Mouse (Mus musculus) spleen, adult 10 weeks (tissue): Measurements from ENCODE around the gene Lefty1. TPM values are rescaled to one million over a fixed set of nuclear protein-coding genes. Genes with fewer than 3 reads are reported as not detected.

Source experiments
- polyA plus RNA-seq: library from polyadenylated mRNA; stranded (reverse); fragments of 350-450 nt; fragmentation: Illumina TruSeq; extraction: RNeasy Lipid Tissue Mini Kit (QIAGEN cat#74804); gene quantifications from one replicate; pipeline ENCODE4 v1.2.3, GENCODE M21; 2015; ENCODE audit warnings: low replicate concordance; ENCODE audit not compliant: insufficient read depth

The Lefty1 gene
- 1.9 TPM for polyA plus RNA-seq

DNA sequence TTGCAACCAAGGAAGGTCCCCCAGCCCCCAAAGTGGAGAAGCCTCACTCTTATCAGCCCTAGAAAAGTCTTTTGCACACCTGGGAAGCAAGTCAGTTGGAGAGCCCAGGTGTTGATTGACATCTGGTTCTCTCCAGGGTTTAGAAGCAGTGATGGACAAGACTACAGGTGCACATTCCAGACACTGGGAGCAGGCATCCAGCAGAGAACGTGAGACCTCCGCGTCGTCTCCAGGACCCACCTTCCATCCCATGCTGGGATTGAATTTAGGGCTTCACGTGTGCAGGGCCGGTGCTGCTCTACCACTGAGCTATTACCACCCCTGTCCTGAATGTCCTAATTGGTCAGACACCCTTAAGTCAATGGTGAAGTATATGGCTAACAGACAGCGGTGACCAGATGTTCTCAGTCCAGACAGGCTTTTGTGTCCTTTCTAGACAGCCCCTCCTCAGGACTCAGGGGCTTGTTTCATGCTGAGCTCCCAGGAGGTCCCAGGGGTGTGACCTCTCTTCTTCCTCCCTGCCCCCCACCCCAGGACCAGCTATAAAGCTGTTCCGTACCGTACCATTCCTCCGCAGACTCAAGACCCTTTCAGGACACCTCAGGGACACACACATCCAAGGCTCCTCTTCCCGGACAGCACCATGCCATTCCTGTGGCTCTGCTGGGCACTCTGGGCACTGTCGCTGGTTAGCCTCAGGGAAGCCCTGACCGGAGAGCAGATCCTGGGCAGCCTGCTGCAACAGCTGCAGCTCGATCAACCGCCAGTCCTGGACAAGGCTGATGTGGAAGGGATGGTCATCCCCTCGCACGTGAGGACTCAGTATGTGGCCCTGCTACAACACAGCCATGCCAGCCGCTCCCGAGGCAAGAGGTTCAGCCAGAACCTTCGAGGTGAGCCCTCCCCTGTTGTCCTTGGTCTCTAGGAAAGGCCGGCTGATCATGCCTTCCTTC lies at the start of gene Lefty1:
TSS of gene Lefty1 (plus strand) at position 556 of the 953 bp plus-strand sequence.

DNA sequence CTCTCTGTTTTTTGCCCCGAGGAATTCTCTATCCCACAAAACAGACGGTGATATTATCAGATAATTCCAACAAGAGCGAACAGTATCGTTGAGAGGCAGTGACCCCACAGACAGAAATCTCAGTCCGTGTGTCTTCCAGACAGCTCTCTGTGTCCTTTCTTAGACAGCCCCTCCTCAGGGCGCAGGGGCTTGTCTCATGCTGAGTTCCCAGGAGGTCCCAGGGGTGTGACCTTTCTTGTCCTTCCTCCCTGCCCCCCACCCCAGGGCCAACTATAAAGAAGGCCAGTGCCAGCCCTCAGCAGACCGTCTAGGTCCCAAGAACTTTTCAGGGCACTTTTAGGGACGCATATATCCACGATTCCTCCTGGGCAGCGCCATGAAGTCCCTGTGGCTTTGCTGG lies 42.0 kb upstream of the Lefty1 start, which contains the start of gene Lefty2:
TSS of gene Lefty2 (plus strand) at position 301 of the 400 bp plus-strand sequence.

DNA sequence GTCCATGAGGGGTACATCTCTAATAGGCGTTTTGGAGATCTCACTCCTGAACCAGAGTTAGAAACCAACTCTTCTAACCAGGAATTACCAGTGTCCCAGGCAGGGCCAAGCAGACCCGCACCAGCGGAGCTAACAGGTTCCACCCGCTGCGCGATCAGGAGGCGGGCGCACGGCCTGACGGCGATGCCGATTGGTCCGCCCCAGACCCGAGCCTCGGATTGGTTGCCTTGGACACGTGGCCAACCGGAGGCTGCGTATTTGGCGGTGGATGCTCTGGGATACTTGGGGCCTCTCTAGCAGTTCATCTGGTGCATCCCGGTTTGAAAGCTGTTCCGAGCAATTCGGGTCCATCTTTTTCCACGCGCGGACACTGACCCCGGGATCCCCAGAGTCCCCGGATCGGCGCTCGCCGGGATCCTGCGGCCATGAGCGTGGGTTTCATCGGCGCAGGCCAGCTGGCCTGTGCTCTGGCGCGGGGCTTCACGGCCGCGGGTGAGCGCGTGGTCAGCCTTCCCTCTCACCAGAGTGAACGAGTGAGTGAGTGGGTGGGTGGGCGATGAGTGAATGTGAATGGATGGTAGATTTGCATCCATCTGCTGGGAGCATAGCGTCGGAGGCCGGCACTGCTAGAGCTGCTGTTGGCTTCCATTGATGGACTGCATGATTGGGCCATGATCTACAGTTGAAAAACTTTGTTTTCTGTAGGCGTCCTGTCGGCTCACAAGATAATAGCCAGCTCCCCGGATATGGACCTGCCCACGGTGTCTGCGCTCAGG lies 30.6 kb upstream of the Lefty1 start, which contains the start of gene Pycr2:
TSS of gene Pycr2 (plus strand) at position 255 of the 776 bp plus-strand sequence.

DNA sequence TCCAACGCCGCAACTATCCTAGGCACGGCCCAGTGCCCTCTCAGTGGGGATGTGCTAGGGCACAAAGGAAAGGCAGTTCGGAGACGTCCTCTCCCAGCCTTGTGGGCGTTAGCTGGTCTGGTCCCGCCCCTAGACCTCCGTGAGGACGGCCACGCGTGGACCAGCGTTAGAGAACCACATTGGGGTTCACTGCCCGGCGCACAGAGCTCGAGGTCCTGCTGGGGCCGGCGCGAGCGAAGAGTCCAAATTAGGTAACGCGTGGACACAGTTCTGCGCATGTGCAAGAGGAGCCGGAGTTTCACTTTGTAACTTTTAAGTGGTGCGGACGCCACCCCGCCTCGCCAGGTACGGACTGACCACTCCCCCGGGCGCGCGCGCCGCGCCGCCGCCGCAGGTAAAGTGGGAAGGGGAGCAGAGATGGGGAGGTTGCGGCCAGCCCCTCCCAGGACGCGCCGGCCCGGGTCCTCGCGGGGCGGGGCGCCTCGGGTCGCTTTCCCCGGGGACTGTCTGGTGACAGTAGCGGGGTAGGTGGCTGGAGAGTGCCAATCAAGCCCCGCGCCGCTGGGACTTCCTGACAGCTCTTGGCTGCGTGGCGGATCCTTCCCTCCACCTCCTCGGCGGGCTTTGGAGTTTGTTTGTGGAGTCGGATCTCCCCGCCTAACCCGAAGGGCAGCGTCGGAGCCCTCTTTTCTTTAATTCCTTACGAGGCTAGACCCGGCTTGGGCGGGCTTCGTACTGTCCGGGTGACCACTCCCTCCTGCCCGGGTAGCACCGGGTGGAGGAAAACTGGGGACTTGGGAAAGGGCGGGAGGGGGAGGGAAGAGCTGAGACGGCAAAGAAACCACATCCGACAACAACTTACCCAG lies 7.6 kb downstream of the Lefty1 start, which contains the start of gene Tmem63a:
TSS of gene Tmem63a (plus strand) at position 179 of the 866 bp plus-strand sequence.

Other genes starting within 250 kb of the Lefty1 start
- not detected for gene Mixl1, start 238.0 kb upstream of the Lefty1 start, polyA plus RNA-seq
- gene Acbd3, start 209.0 kb upstream of the Lefty1 start, polyA plus RNA-seq = 53.1 TPM
- gene H3f3a, start 121.1 kb upstream of the Lefty1 start, polyA plus RNA-seq = 1,813 TPM
- gene Sde2, start 83.9 kb upstream of the Lefty1 start, polyA plus RNA-seq = 26.7 TPM
- not detected for gene Lefty2, start 41.9 kb upstream of the Lefty1 start, polyA plus RNA-seq
- 11.0 TPM for gene Pycr2, start 30.7 kb upstream of the Lefty1 start, polyA plus RNA-seq
- 31.9 TPM for gene Tmem63a, start 7.3 kb downstream of the Lefty1 start, polyA plus RNA-seq
- gene Ephx1, start 85.9 kb downstream of the Lefty1 start, polyA plus RNA-seq = 112 TPM
- not detected for gene 9130409I23Rik, start 116.2 kb downstream of the Lefty1 start, polyA plus RNA-seq
- gene Nvl, start 209.2 kb downstream of the Lefty1 start, polyA plus RNA-seq = 54.6 TPM
- 60.8 TPM for gene Cnih4, start 209.7 kb downstream of the Lefty1 start, polyA plus RNA-seq